Mouse (Mus musculus): ENCODE measurements at regions not wholly inside any gene's neighbourhood (a gene's known extent, or its start where the extent isn't known, plus 50 kb on each side); places are given as distances from the start of the nearest gene placed in this dataset.

- Histone ChIP-seq H3K4me2 (ENCODE audit: low read depth, low read length) (no peak overlapping the region), H3K36me3 (ENCODE audit: control insufficient read depth, insufficient read depth) (no peaks in the 10 kb centered on the region), H3K4me1 (ENCODE audit: control insufficient read depth, low read depth, low read length) (no peaks in the 10 kb centered on the region), H3K9ac (ENCODE audit: low read depth, low read length) (no peak overlapping the region), H3K9me3 (replicated peaks; ENCODE audit: control insufficient read depth, low read length) (no peaks in the 10 kb centered on the region), H3K4me3 (ENCODE audit: low read depth, low read length) (no peak overlapping the region), H3K27me3 (ENCODE audit: control insufficient read depth, insufficient read depth, low read depth, low read length) (no peaks in the 10 kb centered on the region), H3K27ac (ENCODE audit: low read length) (no peak overlapping the region)
- 68% methylated on average over 3 of the region's 3 CpGs for WGBS (ENCODE audit: insufficient replicate concordance)
- no peak for ATAC-seq (ENCODE audit: low read depth)
These were observed 114.2 kb upstream of the Gas1 start for GRCm38 (mm10) chr13:60291344-60291743.

- H3K4me3 ChIP-seq (ENCODE audit: low read depth, low read length): no peak overlapping the region
- no peak overlapping the region for H3K9ac ChIP-seq (ENCODE audit: low read depth, low read length)
- H3K36me3 ChIP-seq (ENCODE audit: control insufficient read depth, insufficient read depth): no peaks in the 10 kb centered on the region
- no peak overlapping the region for H3K27ac ChIP-seq (ENCODE audit: low read length)
- H3K9me3 ChIP-seq (replicated peaks; ENCODE audit: control insufficient read depth, low read length): no peaks in the 10 kb centered on the region
- no peak for ATAC-seq (ENCODE audit: low read depth)
- WGBS (ENCODE audit: insufficient replicate concordance): 63% methylated on average over 13 of the region's 13 CpGs
- no peaks in the 10 kb centered on the region for H3K4me1 ChIP-seq (ENCODE audit: control insufficient read depth, low read depth, low read length)
- no peak overlapping the region for H3K4me2 ChIP-seq (ENCODE audit: low read depth, low read length)
- no peaks in the 10 kb centered on the region for H3K27me3 ChIP-seq (ENCODE audit: control insufficient read depth, insufficient read depth, low read depth, low read length)
These were observed 119.2 kb upstream of the Gas1 start for GRCm38 (mm10) chr13:60296201-60296895.

- no peak overlapping the region for H3K4me2 ChIP-seq (ENCODE audit: low read depth, low read length)
- 86% methylated on average over 6 of the region's 6 CpGs for WGBS (ENCODE audit: insufficient replicate concordance)
- no peak overlapping the region for H3K9ac ChIP-seq (ENCODE audit: low read depth, low read length)
- no peaks in the 10 kb centered on the region for H3K27me3 ChIP-seq (ENCODE audit: control insufficient read depth, insufficient read depth, low read depth, low read length)
- no peaks in the 10 kb centered on the region for H3K4me1 ChIP-seq (ENCODE audit: control insufficient read depth, low read depth, low read length)
- no peak overlapping the region for H3K4me3 ChIP-seq (ENCODE audit: low read depth, low read length)
- H3K9me3 ChIP-seq (replicated peaks; ENCODE audit: control insufficient read depth, low read length): no peaks in the 10 kb centered on the region
- no peaks in the 10 kb centered on the region for H3K36me3 ChIP-seq (ENCODE audit: control insufficient read depth, insufficient read depth)
- no peak for ATAC-seq (ENCODE audit: low read depth)
- H3K27ac ChIP-seq (ENCODE audit: low read length): no peak overlapping the region
These were observed 119.7 kb upstream of the Gas1 start for GRCm38 (mm10) chr13:60296896-60297275.

GRCm38 (mm10) chr13:60298575-60298974, 121.4 kb upstream of the Gas1 start:
- ATAC-seq (ENCODE audit: low read depth): no peak
- Histone ChIP-seq H3K9ac (ENCODE audit: low read depth, low read length) (no peak overlapping the region), H3K4me2 (ENCODE audit: low read depth, low read length) (no peak overlapping the region), H3K4me1 (ENCODE audit: control insufficient read depth, low read depth, low read length) (no peaks in the 10 kb centered on the region), H3K9me3 (replicated peaks; ENCODE audit: control insufficient read depth, low read length) (no peaks in the 10 kb centered on the region), H3K36me3 (ENCODE audit: control insufficient read depth, insufficient read depth) (no peaks in the 10 kb centered on the region), H3K27ac (ENCODE audit: low read length) (no peak overlapping the region), H3K27me3 (ENCODE audit: control insufficient read depth, insufficient read depth, low read depth, low read length) (no peaks in the 10 kb centered on the region), H3K4me3 (ENCODE audit: low read depth, low read length) (no peak overlapping the region)
- WGBS (ENCODE audit: insufficient replicate concordance): 54% methylated on average over 2 of the region's 2 CpGs

GRCm38 (mm10) chr13:60299076-60299475, 121.9 kb upstream of the Gas1 start:
- ATAC-seq (ENCODE audit: low read depth): no peak
- H3K9ac ChIP-seq (ENCODE audit: low read depth, low read length): no peak overlapping the region
- no peaks in the 10 kb centered on the region for H3K27me3 ChIP-seq (ENCODE audit: control insufficient read depth, insufficient read depth, low read depth, low read length)
- H3K36me3 ChIP-seq (ENCODE audit: control insufficient read depth, insufficient read depth): no peaks in the 10 kb centered on the region
- no peaks in the 10 kb centered on the region for H3K4me1 ChIP-seq (ENCODE audit: control insufficient read depth, low read depth, low read length)
- no peak overlapping the region for H3K4me3 ChIP-seq (ENCODE audit: low read depth, low read length)
- no peak overlapping the region for H3K4me2 ChIP-seq (ENCODE audit: low read depth, low read length)
- 67% methylated on average over 5 of the region's 5 CpGs for WGBS (ENCODE audit: insufficient replicate concordance)
- H3K27ac ChIP-seq (ENCODE audit: low read length): no peak overlapping the region
- H3K9me3 ChIP-seq (replicated peaks; ENCODE audit: control insufficient read depth, low read length): no peaks in the 10 kb centered on the region

GRCm38 (mm10) chr13:60303561-60303960, 126.4 kb upstream of the Gas1 start:
- no peak overlapping the region for H3K4me3 ChIP-seq (ENCODE audit: low read depth, low read length)
- no peak overlapping the region for H3K4me2 ChIP-seq (ENCODE audit: low read depth, low read length)
- WGBS (ENCODE audit: insufficient replicate concordance): 76% methylated on average over 9 of the region's 9 CpGs
- H3K9ac ChIP-seq (ENCODE audit: low read depth, low read length): no peak overlapping the region
- no peak for ATAC-seq (ENCODE audit: low read depth)
- no peak overlapping the region for H3K27ac ChIP-seq (ENCODE audit: low read length)
- H3K4me1 ChIP-seq (ENCODE audit: control insufficient read depth, low read depth, low read length): no peaks in the 10 kb centered on the region
- no peaks in the 10 kb centered on the region for H3K27me3 ChIP-seq (ENCODE audit: control insufficient read depth, insufficient read depth, low read depth, low read length)
- no peaks in the 10 kb centered on the region for H3K36me3 ChIP-seq (ENCODE audit: control insufficient read depth, insufficient read depth)
- no peaks in the 10 kb centered on the region for H3K9me3 ChIP-seq (replicated peaks; ENCODE audit: control insufficient read depth, low read length)

GRCm38 (mm10) chr13:60305028-60305810, 128.1 kb upstream of the Gas1 start:
- H3K27ac ChIP-seq (ENCODE audit: low read length): no peak overlapping the region
- H3K9ac ChIP-seq (ENCODE audit: low read depth, low read length): no peak overlapping the region
- WGBS (ENCODE audit: insufficient replicate concordance): 40% methylated on average over 1 of the region's 1 CpGs
- H3K4me3 ChIP-seq (ENCODE audit: low read depth, low read length): no peak overlapping the region
- no peak for ATAC-seq (ENCODE audit: low read depth)
- H3K4me2 ChIP-seq (ENCODE audit: low read depth, low read length): no peak overlapping the region
- no peaks in the 10 kb centered on the region for H3K36me3 ChIP-seq (ENCODE audit: control insufficient read depth, insufficient read depth)
- H3K27me3 ChIP-seq (ENCODE audit: control insufficient read depth, insufficient read depth, low read depth, low read length): no peaks in the 10 kb centered on the region
- H3K9me3 ChIP-seq (replicated peaks; ENCODE audit: control insufficient read depth, low read length): no peaks in the 10 kb centered on the region
- H3K4me1 ChIP-seq (ENCODE audit: control insufficient read depth, low read depth, low read length): no peaks in the 10 kb centered on the region

GRCm38 (mm10) chr13:60308062-60308801, 131.1 kb upstream of the Gas1 start:
- Histone ChIP-seq H3K4me2 (ENCODE audit: low read depth, low read length) (no peak overlapping the region), H3K4me3 (ENCODE audit: low read depth, low read length) (no peak overlapping the region), H3K27me3 (ENCODE audit: control insufficient read depth, insufficient read depth, low read depth, low read length) (no peaks in the 10 kb centered on the region), H3K9ac (ENCODE audit: low read depth, low read length) (no peak overlapping the region), H3K27ac (ENCODE audit: low read length) (no peak overlapping the region), H3K4me1 (ENCODE audit: control insufficient read depth, low read depth, low read length) (no peaks in the 10 kb centered on the region), H3K9me3 (replicated peaks; ENCODE audit: control insufficient read depth, low read length) (no peaks in the 10 kb centered on the region), H3K36me3 (ENCODE audit: control insufficient read depth, insufficient read depth) (no peaks in the 10 kb centered on the region)
- 58% methylated on average over 13 of the region's 13 CpGs for WGBS (ENCODE audit: insufficient replicate concordance)
- no peak for ATAC-seq (ENCODE audit: low read depth)

- no peaks in the 10 kb centered on the region for H3K4me1 ChIP-seq (ENCODE audit: control insufficient read depth, low read depth, low read length)
- no peaks in the 10 kb centered on the region for H3K27me3 ChIP-seq (ENCODE audit: control insufficient read depth, insufficient read depth, low read depth, low read length)
- H3K27ac ChIP-seq (ENCODE audit: low read length): no peak overlapping the region
- no peak overlapping the region for H3K9ac ChIP-seq (ENCODE audit: low read depth, low read length)
- 72% methylated on average over 12 of the region's 12 CpGs for WGBS (ENCODE audit: insufficient replicate concordance)
- no peak overlapping the region for H3K4me2 ChIP-seq (ENCODE audit: low read depth, low read length)
- no peak for ATAC-seq (ENCODE audit: low read depth)
- no peak overlapping the region for H3K4me3 ChIP-seq (ENCODE audit: low read depth, low read length)
- H3K36me3 ChIP-seq (ENCODE audit: control insufficient read depth, insufficient read depth): no peaks in the 10 kb centered on the region
- H3K9me3 ChIP-seq (replicated peaks; ENCODE audit: control insufficient read depth, low read length): no peaks in the 10 kb centered on the region
These were observed 132.3 kb upstream of the Gas1 start for GRCm38 (mm10) chr13:60309482-60309881.
